8 mouse cellular contexts compared by ENCODE assay signal in the genomic region with DNA sequence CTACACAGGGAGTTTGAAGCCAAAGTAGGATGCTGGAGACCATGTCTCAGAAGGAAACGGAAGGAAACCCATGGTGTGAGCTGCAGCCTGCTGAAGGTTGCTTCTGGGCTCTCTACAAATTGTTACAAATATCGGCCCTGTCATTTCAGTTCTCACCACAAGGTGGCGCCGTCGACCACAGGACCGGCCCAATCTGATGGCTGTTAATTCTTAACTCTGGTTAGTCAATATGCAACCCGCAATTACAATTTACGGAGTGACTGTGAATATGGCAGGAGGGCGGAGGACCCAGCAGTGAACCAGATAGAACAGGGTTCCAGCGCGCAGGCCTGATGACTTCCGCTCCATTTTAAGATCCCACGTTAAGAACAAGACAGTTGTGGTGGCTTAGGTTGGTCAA.
A peak's percentile ranks its signal among the peaks of the same experiment; 100 is the strongest.
DNase-seq lines count a peak whose midpoint lies in the region; ATAC-seq and TF ChIP-seq lines count a peak whose summit lies in the region.

No protein-coding gene starts in this region.

- H3K9me3 ChIP-seq in hindbrain, embryonic 11.5 days (ENCODE audit: control insufficient read depth, low read length): no peaks in the 10 kb centered on the region
- no peaks in the 10 kb centered on the region for H3K9me3 ChIP-seq in hindbrain, embryonic 12.5 days (replicated peaks)
- H3K9me3 ChIP-seq in CH12.LX (replicated peaks; ENCODE audit: low read length): peaks cover 4% of the 10 kb centered on the region
- no peaks in the 10 kb centered on the region for H3K9me3 ChIP-seq in forebrain, embryonic 14.5 days (replicated peaks; ENCODE audit: control insufficient read depth, low read length)

- WGBS in hindbrain, embryonic 11.5 days: 36% methylated on average over 13 of the region's 13 CpGs
- WGBS in hindbrain, embryonic 12.5 days: 33% methylated on average over 13 of the region's 13 CpGs
- WGBS in forebrain, embryonic 14.5 days: 35% methylated on average over 13 of the region's 13 CpGs

- TF ChIP-seq RAD21 in CH12.LX (IDR thresholded peaks at IDR 0.05; ENCODE audit: low read depth, low read length): peak; percentile 66

- TF ChIP-seq EP300 in CH12.LX (IDR thresholded peaks at IDR 0.05; ENCODE audit: low read length): no peak

- dilution Hi-C loops in CH12.LX (cut with MboI; ENCODE audit: extremely low pct_ligation_motif_present, extremely low pct_unique_long_range_greater_than_20kb, low sequenced_read_pairs): no loop called here

- no peaks in the 10 kb centered on the region for H3K36me3 ChIP-seq in hindbrain, embryonic 11.5 days (ENCODE audit: control insufficient read depth, insufficient read depth, low read length)
- peaks cover 4% of the 10 kb centered on the region; the same call in 1 of the 2 replicates for H3K36me3 ChIP-seq in hindbrain, embryonic 12.5 days
- peaks cover 5 to 8% of the 10 kb centered on the region in 2 experiments for H3K36me3 ChIP-seq in CH12.LX (replicated peaks in 1 of 2; ENCODE audit: control insufficient read depth in 1 of 2, insufficient read depth in 1 of 2, low read length in 1 of 2)
- no peaks in the 10 kb centered on the region for H3K36me3 ChIP-seq in forebrain, embryonic 14.5 days (ENCODE audit: control insufficient read depth, insufficient read depth, low read length)

- in situ Hi-C loops in CH12.LX (cut with MboI; ENCODE audit: low pct_ligation_motif_present, low pct_unique_long_range_greater_than_20kb, low sequenced_read_pairs): loop anchor here (5.0 kb wide), 2 partner anchors 331 to 436 kb away; no protein-coding TSS in a partner anchor

- no peak overlapping the region for H3K4me3 ChIP-seq in hindbrain, embryonic 11.5 days (ENCODE audit: low read depth, low read length)
- no peak overlapping the region for H3K4me3 ChIP-seq in hindbrain, embryonic 12.5 days
- H3K4me3 ChIP-seq in CH12.LX (replicated peaks in 1 of 3; ENCODE audit: low read depth in 2 of 3, low read length in 2 of 3, poor library complexity in 1 of 3): no peak overlapping the region
- no peak overlapping the region for H3K4me3 ChIP-seq in forebrain, embryonic 14.5 days (ENCODE audit: low read depth, low read length)

- no peak overlapping the region for H3K27ac ChIP-seq in hindbrain, embryonic 11.5 days (ENCODE audit: low read depth, low read length)
- H3K27ac ChIP-seq in hindbrain, embryonic 12.5 days: no peak overlapping the region
- no peak overlapping the region for H3K27ac ChIP-seq in CH12.LX (ENCODE audit: insufficient read depth, low read depth)
- H3K27ac ChIP-seq in forebrain, embryonic 14.5 days (ENCODE audit: low read depth, low read length): no peak overlapping the region

- H3K79me2 ChIP-seq in CH12.LX (replicated peaks; ENCODE audit: control insufficient read depth, extremely low read depth, insufficient read depth, poor library complexity, severe bottlenecking): no peaks in the 10 kb centered on the region

- H3K4me2 ChIP-seq in hindbrain, embryonic 11.5 days (replicated peaks; ENCODE audit: low read depth, low read length): no peak overlapping the region
- no peak overlapping the region for H3K4me2 ChIP-seq in hindbrain, embryonic 12.5 days (replicated peaks)
- no peak overlapping the region for H3K4me2 ChIP-seq in CH12.LX (ENCODE audit: insufficient read depth, low read depth, poor library complexity, severe bottlenecking)
- no peak overlapping the region for H3K4me2 ChIP-seq in forebrain, embryonic 14.5 days (ENCODE audit: low read length)

- H3K9ac ChIP-seq in hindbrain, embryonic 11.5 days (ENCODE audit: low read depth, low read length): no peak overlapping the region
- no peak overlapping the region for H3K9ac ChIP-seq in hindbrain, embryonic 12.5 days
- H3K9ac ChIP-seq in CH12.LX (ENCODE audit: insufficient read depth, low read depth): no peak overlapping the region
- H3K9ac ChIP-seq in forebrain, embryonic 14.5 days (ENCODE audit: low read length): no peak overlapping the region

- peak; percentile 80 for DNase-seq in hindbrain, embryonic 11.5 days (ENCODE audit: low spot score)
- peak; percentile 70 for DNase-seq in CH12.LX (ENCODE audit: extremely low read depth)
- peak; percentile 58 for DNase-seq in brain, adult 2 months (ENCODE audit: low read depth, low spot score)
- peak; percentile 65 for DNase-seq in forebrain, embryonic 14.5 days (ENCODE audit: low spot score)
- peak; percentile 80 for DNase-seq in kidney, postnatal 10 days
- peak; percentile 59 for DNase-seq in thymus, postnatal 0 days (ENCODE audit: low spot score)

- no peaks in the 10 kb centered on the region for H3K27me3 ChIP-seq in hindbrain, embryonic 11.5 days (ENCODE audit: control insufficient read depth, insufficient read depth, low read length)
- H3K27me3 ChIP-seq in hindbrain, embryonic 12.5 days: no peaks in the 10 kb centered on the region
- H3K27me3 ChIP-seq in CH12.LX (replicated peaks): no peaks in the 10 kb centered on the region
- H3K27me3 ChIP-seq in forebrain, embryonic 14.5 days (replicated peaks; ENCODE audit: control insufficient read depth, insufficient read depth, low read length): no peaks in the 10 kb centered on the region

- H3K4me1 ChIP-seq in hindbrain, embryonic 11.5 days (replicated peaks; ENCODE audit: control insufficient read depth, insufficient read depth, low read length): no peaks in the 10 kb centered on the region
- H3K4me1 ChIP-seq in hindbrain, embryonic 12.5 days: peaks cover 8% of the 10 kb centered on the region; the same call in 1 of the 2 replicates
- H3K4me1 ChIP-seq in CH12.LX (ENCODE audit: control insufficient read depth in 1 of 2, insufficient read depth in 2 of 2): peaks cover 4 to 28% of the 10 kb centered on the region in 2 experiments; a peak in 3 of 4 replicates
- H3K4me1 ChIP-seq in forebrain, embryonic 14.5 days (ENCODE audit: control insufficient read depth, insufficient read depth, low read length): no peaks in the 10 kb centered on the region

- ATAC-seq in hindbrain, embryonic 11.5 days (ENCODE audit: low FRiP score): no peak
- no peak for ATAC-seq in hindbrain, embryonic 12.5 days (ENCODE audit: low FRiP score)
- ATAC-seq in forebrain, embryonic 14.5 days: no peak
- peak; percentile 52 for ATAC-seq in megakaryocyte-erythroid progenitor cell, adult 5-6 weeks (replicated peaks; ENCODE audit: low FRiP score, low TSS enrichment, poor library complexity, severe bottlenecking)

- peak; percentile 82 to 88 for TF ChIP-seq CTCF in CH12.LX (conservative IDR thresholded peaks at IDR 0.05 in 1 of 2, IDR thresholded peaks at IDR 0.05 in 1 of 2; ENCODE audit: low read depth in 2 of 2, low read length in 2 of 2)

- no peak for TF ChIP-seq POLR2A in CH12.LX (IDR thresholded peaks at IDR 0.05; ENCODE audit: low read depth, low read length)

TF ChIP-seq in CH12.LX, 34 proteins besides CTCF, POLR2A, EP300 and RAD21:
- TF ChIP-seq E2F4 (IDR thresholded peaks at IDR 0.05; ENCODE audit: insufficient replicate concordance, low read depth, low read length) (no peak), SMC3 (IDR thresholded peaks at IDR 0.05; ENCODE audit: low read depth, low read length) (peak; percentile 56)
